Mouse (Mus musculus): ENCODE results near the gene Xiap.

DNA sequence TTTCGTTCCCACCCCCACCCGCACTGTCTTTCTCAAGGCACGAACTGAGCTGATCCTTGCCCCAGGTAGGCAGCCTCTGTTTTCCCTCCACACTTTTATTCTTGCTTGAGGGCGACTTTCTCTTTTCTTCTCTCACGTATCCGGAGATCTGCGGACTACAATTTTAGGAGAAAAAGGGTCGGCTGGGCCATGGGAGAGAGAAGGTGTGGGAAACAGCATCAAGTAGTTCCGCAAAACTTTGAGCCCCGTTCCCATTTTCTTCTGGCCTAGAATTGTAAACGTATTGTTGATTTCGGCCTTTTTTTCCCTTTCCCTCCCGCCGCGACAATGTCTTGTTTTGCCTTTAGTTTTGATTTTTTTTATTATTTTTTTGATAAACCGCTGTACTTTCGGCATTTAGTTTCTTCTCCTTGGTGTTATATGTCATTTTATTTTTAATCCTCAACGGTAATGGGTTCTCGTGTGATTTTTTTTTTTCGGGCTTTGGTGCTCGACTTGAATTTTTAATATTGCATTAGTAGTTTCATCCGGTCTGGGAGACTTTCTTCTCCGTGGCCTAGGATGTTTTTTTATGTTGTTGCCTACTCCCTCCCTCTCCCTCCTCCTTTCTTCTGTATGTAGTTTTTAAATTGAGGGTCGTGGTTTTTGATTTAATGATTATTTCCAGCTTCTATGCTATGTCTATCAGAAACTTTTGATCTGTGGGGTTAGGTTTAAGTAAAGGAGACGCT, 91.7 kb downstream of the Xiap start:
- no peak for TF ChIP-seq EP300 (IDR thresholded peaks at IDR 0.05; ENCODE audit: low read depth)
- no peak for TF ChIP-seq CTCF (IDR thresholded peaks at IDR 0.05; ENCODE audit: low read depth)
